8 mouse cellular contexts compared by ENCODE assay signal in genomic region chr4:24019178-24020104, GRCm38 (mm10).
DNase-seq lines count a peak whose midpoint lies in the region; TF ChIP-seq lines count a peak whose summit lies in the region.
"Had no signal": no experiment of that assay in that cellular context is flagged by ENCODE, and none has a peak within 500 bp of the region (broad histone marks: within the 10 kb centered on the region; RNA-seq: fewer than 3 reads in every experiment).

No protein-coding gene starts in this region.

- no peak for TF ChIP-seq CTCF in lung, adult 2 months (IDR thresholded peaks at IDR 0.05; ENCODE audit: insufficient read depth, low read length)
- no peak for TF ChIP-seq CTCF in cerebellum, adult 2 months (IDR thresholded peaks at IDR 0.05; ENCODE audit: borderline replicate concordance, insufficient read depth, low read depth, low read length)
- TF ChIP-seq CTCF in left cerebral cortex, adult 2 months (IDR thresholded peaks at IDR 0.05), result no peak

- no peak overlapping the region for H3K4me3 ChIP-seq in lung, adult 2 months (replicated peaks; ENCODE audit: extremely low read depth, low read depth, low read length)
- no peak overlapping the region for H3K4me3 ChIP-seq in cerebellum, adult 2 months (replicated peaks; ENCODE audit: insufficient read depth, low read depth, low read length)
- no peak overlapping the region for H3K4me3 ChIP-seq in left cerebral cortex, adult 2 months

- no peaks in the 10 kb centered on the region for H3K27me3 ChIP-seq in cerebellum, adult 2 months (ENCODE audit: control insufficient read depth, insufficient read depth, low read length)

- WGBS in lung, adult 2 months, result 63% methylated on average over 11 of the region's 11 CpGs
- 48% methylated on average over 11 of the region's 11 CpGs for WGBS in cerebellum, adult 2 months

- H3K4me1 ChIP-seq in lung, adult 2 months (ENCODE audit: control insufficient read depth, insufficient read depth, low read length), result no peaks in the 10 kb centered on the region
- H3K4me1 ChIP-seq in cerebellum, adult 2 months (ENCODE audit: control insufficient read depth, insufficient read depth, low read length), result no peaks in the 10 kb centered on the region

- no peak for TF ChIP-seq POLR2A in lung, adult 2 months (IDR thresholded peaks at IDR 0.05; ENCODE audit: borderline replicate concordance, extremely low read depth, low read depth, low read length)
- TF ChIP-seq POLR2A in cerebellum, adult 2 months (IDR thresholded peaks at IDR 0.05; ENCODE audit: borderline replicate concordance, insufficient read depth, low read length), result no peak

- H3K27ac ChIP-seq in cerebellum, adult 2 months (ENCODE audit: insufficient read depth, low read length), result no peak overlapping the region
- H3K27ac ChIP-seq in left cerebral cortex, adult 2 months, result no peak overlapping the region
- H3K27ac ChIP-seq: kidney, postnatal 0 days had no signal

- DNase-seq in lung, postnatal 10 days, result peak; percentile 21
- DNase-seq in lung, adult 2 months, result no peak
- DNase-seq in cerebellum, adult 2 months, result peak; percentile 3 to 14
- DNase-seq in forelimb bud, embryonic 11.5 days (ENCODE audit: low read depth, low spot score), result peak; percentile 35
- peak; percentile 25 to 33 for DNase-seq in left cerebral cortex, adult 2 months (ENCODE audit: extremely low spot score in 1 of 2, low spot score in 2 of 2)
- peak; percentile 40 for DNase-seq in right cerebral cortex, postnatal 14 days
- no peak for DNase-seq in thymus, postnatal 10 days (ENCODE audit: low spot score in 2 of 2)

- intact Hi-C loops in left cerebral cortex, adult 2 months (cut with DNase I), result loop anchor here (10.0 kb wide), 1 partner anchor 1545 kb away; no protein-coding TSS in a partner anchor

Comparison
In these comparisons a context has a peak if more than half of its experiments do, and no peak if none do; other contexts are left out.
1. DNase-seq: peak in lung, postnatal 10 days (single experiment), cerebellum, adult 2 months (2 of 2), forelimb bud, embryonic 11.5 days (single experiment), left cerebral cortex, adult 2 months (2 of 2) and right cerebral cortex, postnatal 14 days (single experiment); none in lung, adult 2 months (single experiment) and thymus, postnatal 10 days (0 of 2).